Mouse (Mus musculus) cerebellum, postnatal 14 days (tissue): ENCODE data around the gene Slc35f3.

Experiments
- DNase-seq, 2 experiments: peaks; one replicate each; pipeline ENCODE4 v3.0.0; 2021; ENCODE audit warnings: mixed read lengths in 2 of 2

Slc35f3 gene

DNA sequence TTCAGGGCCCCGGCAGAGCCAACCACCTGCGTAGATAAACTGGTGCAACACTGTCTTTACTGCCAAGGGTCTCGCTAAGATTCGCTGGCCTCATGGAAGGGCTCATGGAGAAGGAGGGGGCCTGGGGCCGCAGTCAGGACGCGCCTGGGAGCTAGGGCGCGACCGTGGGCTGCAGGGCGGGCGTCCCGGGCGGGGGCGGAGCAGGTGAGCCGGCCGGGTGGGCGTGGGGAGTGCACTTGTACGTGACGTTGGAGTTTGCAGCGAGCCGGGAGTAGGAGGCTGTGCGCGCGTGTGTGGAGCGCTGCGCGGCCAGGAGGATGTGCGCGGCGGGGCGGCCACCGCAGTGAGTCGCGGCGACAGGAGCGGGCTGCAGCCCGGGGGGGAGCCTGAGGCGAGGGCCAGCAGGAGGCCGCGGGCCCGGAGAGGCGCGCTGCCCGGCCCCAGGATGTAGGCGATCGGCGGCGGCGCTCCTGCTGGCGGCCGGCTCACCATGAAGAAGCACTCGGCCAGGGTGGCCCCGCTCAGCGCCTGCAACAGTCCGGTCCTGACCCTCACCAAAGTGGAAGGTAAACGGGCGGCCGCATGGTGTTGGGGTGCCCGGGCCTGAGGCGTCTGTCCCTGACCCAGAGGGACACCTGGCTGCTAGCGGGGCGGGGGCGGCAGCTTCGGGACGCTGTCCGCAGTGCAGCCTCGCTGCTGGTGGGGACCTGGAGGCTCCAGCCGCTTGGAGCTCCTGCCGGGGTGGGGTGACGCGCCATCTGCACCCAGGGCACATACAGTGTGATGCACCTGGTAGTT, at the start of gene Slc35f3:
Gene Slc35f3 (plus strand): TSS at position 263 of the 798 bp plus-strand sequence.
- DNase-seq = peak; percentile 50 to 64

DNA sequence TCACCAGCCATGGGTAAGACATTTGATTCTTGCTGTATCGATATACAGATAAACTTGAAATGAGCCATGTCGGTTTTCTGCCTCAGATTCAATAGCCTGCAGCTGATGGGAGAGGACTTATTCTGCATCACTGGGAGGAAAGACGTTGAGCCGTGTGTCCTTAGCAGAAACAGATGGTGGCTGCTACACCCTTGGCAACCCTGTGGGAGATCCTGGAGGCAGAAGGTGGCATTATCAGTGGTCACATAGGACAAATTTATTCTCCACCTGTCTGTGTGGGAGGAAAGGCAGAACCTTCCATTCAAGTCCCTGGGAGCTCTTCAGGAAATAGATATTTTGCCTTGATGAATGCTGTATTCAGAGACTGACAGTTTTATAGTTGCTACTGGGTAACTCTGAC, 47.9 kb upstream of the Slc35f3 start:
- peak; percentile 51 to 64 for DNase-seq

DNA sequence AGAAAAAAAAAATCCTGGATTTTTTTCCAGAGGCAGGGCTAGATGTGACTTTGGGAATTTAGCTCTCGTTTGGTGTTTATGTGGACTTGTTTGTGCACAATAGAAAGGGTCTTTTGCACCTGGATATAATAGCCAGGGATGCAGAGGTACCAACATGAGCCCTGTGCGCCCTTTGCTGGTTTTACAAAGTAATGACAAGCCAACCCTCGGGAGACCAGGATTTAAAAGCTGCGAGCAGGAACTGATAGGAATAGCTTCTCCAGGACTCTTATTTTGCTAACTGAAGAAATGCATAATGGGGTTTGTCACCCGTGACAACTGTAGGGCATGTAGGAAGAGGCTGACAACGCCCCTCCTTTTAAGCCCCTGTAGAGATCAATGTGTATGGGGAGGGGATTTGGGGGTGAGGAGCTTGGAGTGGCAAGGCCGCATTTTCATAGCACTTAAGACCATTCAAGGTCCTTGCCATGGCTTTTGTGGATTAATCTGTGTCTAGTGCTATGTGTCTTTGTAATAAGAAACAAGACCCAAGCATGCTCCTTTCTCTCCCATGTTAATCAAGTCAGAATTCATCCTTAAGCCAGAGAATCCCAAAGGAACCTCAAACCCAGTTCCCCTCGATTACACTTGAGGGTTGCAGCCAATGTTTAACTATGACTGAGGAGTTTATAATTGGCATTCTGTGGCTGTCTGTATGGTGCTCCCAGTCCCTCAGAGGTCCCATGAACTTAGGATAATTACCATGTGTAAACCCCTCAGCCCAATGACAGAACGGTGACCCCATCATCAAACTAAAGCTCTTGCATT, 41.6 kb upstream of the Slc35f3 start:
- peak; percentile 37 to 45 for DNase-seq

GRCm38 (mm10) chr8:126257392-126257681, 41.0 kb upstream of the Slc35f3 start:
- DNase-seq = peak; percentile 50 to 57

DNA sequence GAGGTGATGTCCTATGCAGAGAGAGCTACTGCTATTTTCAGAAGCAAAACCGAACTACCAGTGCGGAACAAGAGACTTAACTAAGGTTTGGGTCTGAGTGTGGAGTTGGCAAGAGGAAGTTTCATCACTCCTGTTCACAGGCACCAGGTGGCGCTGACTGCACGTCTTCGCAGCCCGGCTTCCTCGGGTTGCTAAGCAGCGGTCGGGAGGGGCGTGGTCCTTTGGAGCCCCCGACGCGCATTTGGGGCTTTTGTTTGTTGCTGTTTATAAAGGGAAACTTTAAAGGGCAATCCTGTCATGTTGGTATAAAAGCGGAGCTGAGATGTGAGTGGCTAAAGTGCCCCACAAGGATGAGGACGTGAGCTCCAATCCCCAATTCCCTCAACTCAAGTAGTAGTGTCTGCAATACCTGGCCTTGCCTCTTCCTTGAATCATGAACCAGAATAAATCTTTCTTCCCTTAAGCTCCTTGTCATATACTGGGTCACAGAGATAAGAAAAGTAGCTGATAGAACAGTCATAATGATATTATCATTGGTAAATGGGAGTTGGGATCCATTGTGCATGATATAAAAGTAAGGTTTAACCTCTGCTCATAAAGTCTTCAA, 40.1 kb upstream of the Slc35f3 start:
- DNase-seq = peak; percentile 86 to 89

DNA sequence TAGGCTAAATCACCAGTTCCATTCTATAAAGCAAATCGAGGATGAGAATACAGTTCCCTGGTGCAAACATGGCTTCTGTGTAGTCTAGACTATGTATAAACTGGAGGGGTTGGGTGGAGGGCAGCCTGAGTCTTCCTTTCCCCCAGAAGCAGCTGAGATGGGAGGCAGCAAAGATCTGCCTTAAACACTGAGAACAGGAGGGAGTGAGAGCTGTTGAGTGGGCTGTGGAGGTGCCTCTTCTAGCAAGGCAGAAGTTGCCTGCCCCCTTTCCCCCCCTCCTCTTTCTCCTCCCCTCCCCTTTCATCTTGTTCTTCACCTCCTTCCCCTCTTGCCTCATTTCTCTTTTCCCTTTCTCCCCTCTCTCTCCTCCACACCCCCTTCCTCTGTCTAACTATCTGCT, 33.2 kb upstream of the Slc35f3 start:
- DNase-seq = no peak

GRCm38 (mm10) chr8:126267118-126267517, 31.2 kb upstream of the Slc35f3 start:
- DNase-seq = peak; percentile 59 to 65

DNA sequence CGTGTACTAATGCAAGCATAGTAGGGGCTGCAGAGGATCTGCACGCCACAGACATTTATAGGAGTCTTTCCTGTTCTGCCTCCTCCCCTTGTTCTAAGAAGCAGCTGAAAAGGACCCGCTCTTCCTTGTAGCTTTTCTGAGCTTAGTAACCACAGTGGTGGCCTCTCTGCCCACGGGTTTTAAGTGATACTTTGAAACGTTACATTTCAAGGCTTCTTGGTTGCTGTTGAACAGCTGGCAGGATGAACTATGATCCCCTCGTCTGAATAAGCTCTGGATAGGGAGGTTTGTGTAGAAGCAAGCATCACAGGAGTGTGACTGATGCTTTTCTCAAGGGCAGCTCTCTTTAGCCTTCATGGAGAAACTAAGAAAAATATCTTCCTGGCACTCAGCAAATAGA, 28.6 kb upstream of the Slc35f3 start:
- DNase-seq = no peak

- no peak for DNase-seq
These were observed 25.9 kb upstream of the Slc35f3 start for GRCm38 (mm10) chr8:126272445-126272844.

GRCm38 (mm10) chr8:126273066-126273465, 25.3 kb upstream of the Slc35f3 start:
- DNase-seq = peak; percentile 70 to 73

DNA sequence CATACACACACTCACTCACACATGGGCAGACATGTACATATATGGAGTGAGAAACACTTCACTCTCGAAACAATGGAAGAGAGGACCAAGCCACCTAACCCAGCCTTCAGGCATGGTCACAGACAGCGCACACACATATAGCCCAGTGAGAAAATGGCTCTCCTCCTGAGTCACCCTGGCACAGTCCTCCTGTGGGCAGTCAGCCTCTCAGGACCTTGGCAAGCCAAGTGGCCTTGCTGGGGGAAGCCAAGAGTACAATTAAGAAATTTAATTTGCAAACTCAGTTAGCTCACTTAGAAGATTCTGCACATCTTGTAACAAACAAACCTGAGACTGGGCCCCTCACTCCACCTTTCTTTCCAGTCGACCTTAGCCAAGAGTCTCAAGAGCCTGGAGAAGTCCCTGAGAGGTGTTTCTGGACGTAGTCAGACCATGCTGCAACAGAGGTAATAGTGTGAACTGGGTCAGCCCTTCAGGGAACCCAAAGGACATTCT, 23.4 kb upstream of the Slc35f3 start:
- DNase-seq = peak in 1 of 2 experiments; percentile 43

GRCm38 (mm10) chr8:126275886-126276285, 22.5 kb upstream of the Slc35f3 start:
- no peak for DNase-seq

DNA sequence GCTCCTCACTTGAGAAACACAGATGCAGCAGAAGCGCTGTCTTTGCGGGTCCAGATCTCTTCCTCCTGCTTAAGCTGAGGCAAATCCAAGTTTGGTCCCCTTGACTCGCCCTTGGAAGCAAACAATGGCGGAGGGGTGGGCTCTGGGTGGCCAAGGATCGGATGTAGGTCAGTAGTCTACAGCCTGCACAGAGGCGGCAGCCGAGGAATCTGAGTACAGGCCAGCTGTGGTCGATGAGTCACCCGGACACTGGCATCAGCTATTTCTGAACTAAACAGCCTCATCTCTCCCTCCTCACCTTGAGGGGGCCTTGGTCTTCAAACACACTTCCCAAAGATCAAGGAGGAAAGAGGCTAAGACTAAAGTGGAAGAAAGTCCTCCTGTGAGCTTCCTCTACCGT, 6.4 kb upstream of the Slc35f3 start:
- DNase-seq = no peak

DNA sequence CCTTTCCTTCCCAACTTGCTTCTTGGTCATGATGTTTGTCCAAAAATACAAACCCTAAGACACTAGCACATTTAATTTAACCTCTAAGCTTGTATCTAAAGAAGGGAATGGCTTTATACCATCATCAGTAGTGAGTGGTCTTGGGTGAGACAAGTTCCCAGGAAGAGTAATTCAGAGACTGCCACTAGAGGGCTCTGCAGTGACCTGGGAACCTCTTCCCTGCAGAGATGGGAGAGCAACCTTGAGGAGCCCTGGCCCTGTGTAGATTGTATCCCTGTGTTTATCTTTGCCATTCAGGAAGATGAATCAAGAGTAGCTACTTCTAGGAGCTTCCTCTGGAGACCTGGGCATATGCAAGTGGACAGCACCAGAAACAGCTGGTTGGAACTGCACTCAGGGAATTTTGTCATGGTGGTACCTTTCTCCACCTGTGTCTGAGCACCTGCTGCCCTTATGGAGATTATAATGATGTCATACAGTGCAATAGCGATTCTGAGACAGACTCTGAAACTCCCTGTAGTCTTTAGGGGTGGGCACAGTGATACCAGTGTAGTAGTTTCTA, 993 bp upstream of the Slc35f3 start:
- DNase-seq = peak; percentile 76 to 77

DNA sequence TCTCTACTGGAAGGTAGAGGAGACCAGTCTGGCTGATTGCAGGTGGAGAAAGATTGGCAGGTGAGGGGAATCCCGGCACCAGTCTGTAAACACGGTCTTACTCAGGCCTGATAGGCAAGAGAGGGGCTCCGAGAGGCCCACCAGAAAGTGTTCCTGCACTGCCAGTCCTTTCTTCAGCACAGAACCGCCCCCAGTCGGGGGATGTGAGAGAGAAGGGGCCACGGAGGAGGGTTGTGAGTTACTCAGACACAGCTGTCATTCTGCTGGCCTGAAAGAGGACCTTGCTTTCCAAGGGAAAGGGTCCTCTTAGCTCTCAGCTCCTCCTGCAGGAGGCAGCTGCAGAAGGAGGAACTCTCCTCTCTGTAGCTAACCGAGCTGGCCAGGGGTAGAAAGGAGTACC, 975 bp downstream of the Slc35f3 start:
- no peak for DNase-seq

- peak in 1 of 2 experiments; percentile 24 for DNase-seq
These were observed 2.0 kb downstream of the Slc35f3 start for GRCm38 (mm10) chr8:126300350-126300749.

DNA sequence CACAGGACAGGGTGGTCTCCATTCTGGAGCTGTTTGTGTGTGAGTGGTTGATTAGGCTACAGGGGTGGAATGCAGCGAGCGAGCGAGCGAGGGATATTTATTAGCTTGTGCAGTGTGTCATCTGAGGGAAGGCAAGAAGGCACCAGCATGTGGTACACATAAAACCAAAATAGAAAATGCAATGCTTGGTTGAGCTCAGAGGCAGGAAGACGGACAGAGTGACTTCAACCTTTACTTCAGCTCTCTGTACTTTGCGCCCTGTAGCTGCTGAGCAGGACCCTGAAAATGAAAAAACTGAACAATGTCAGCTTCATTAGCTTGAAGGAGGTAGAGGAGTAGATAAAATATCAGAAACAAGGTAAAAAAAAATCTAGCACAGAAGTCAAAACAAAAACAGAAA, 3.2 kb downstream of the Slc35f3 start:
- DNase-seq = no peak

DNA sequence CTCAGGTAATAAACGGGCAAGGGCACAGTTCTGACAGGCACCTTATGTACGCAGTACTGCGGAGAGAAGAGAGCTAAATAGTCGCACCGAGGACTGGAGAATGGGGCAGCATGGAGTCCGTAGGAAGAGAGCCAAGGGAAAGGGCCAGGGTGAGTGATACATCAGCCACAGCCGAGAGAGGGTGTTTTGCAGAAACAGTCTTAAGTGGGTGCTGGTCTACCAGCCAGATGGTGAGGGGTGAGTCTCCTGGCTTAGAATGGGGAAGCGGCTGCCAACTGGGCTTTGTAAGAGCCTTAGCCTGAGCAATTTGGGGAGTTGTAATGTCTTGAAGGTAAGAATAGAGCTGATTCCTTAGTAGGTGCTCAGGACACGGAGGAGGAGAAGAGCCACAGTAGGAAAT, 8.8 kb downstream of the Slc35f3 start:
- DNase-seq = peak; percentile 36 to 47

GRCm38 (mm10) chr8:126309015-126309414, 10.7 kb downstream of the Slc35f3 start:
- peak; percentile 76 to 85 for DNase-seq

- DNase-seq = peak in 1 of 2 experiments; percentile 43
These were observed 26.6 kb downstream of the Slc35f3 start for GRCm38 (mm10) chr8:126324931-126325330.

DNA sequence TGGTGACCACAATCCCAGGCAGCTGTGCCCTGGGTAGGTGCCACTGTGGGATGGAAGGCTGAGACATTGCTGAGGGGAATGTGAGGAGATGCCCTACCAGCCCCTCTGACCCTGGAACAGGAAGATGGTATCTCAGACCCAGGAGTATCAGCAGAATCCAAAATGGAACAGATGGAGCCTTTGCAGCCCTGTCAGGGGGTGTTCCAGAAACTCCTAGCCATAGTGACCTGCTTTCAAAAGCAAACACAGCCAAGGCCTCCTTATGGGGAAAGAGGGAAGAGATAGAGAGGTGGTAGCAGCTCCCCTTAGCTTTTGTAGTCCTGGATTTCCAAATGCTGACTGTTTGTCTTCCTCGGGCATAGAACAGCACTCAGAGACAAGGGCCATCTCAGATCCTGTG, 27.8 kb downstream of the Slc35f3 start:
- peak; percentile 33 to 70 for DNase-seq

DNA sequence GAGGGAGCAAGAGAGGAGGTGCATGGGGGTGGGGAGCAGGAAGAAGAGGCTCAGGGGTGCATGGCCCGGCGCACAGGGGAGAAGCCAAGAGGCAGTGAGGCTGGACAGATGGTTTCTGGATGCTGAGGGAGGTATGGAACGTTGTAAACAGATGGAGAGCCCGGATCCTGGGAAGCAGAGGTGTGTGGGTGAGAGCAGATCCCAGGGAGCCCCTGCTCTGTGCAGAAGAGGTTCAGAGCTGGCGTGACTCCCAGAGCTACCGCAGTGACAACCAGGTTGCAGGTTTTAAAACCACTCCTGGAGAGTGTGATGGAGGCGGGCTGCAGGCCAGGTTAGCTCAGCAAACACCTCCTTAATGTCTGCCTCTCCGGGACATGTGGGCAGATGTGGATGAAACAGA, 28.4 kb downstream of the Slc35f3 start:
- DNase-seq = peak; percentile 70 to 74

GRCm38 (mm10) chr8:126327786-126328185, 29.4 kb downstream of the Slc35f3 start:
- DNase-seq = peak; percentile 60 to 62
